Mouse (Mus musculus): ENCODE data around the gene Npm1.

Gene Npm1

DNA sequence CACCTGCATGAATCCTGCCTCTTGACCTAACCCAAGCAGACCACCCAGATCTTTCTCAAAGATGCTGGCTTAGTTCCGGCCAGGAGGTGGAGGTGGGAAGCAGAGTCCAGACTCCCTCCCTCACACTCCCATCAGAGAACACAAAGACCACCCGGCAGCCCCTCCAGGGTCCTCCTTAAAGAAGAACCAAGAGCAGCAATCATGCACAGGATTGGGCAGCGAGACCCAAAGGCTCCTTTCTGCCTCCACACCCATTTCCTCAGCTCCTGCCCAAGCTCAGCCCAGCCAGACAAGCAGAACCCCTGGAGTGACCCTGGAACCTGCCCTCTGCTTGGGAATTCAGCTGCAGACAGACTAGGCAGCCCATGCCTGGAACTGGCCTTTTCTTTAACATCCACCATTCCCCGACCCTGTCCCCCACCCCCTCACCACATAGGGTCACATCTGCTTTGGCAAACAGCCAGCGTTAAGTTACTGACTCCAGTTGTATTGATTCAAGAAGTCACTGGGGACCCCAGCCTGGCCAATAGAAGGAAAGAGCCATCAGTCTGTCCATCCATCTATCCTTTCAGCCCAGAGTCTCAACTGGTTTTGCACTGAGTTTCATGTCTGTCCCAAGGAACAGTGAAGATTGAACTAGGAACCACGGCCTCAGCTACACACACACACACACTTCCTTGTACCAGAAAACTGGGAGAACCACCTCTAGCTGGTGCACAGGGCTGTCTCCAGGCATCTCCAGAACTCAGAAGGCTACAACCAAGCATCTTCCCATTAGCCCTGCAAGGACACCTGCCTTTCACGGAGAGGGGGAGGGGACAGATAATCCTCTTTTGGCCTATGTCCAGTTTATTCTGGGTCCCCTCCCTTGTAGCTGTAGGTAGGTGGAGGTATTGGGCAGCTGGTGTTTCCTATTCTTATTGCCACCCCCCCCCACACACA is 17.5 kb downstream of the Npm1 start:
- DNase-seq (ENCODE audit: low spot score), result no peak

GRCm38 (mm10) chr11:33143906-33144305 is 19.1 kb downstream of the Npm1 start:
- DNase-seq (ENCODE audit: low spot score), result no peak

- DNase-seq (ENCODE audit: low spot score), result no peak
Measured at GRCm38 (mm10) chr11:33142801-33143200, 20.2 kb downstream of the Npm1 start.

- no peak for DNase-seq (ENCODE audit: low spot score)
Measured at GRCm38 (mm10) chr11:33140111-33140460, 22.9 kb downstream of the Npm1 start.

- DNase-seq (ENCODE audit: low spot score), result no peak
Measured at GRCm38 (mm10) chr11:33139458-33140110, 23.4 kb downstream of the Npm1 start.

DNA sequence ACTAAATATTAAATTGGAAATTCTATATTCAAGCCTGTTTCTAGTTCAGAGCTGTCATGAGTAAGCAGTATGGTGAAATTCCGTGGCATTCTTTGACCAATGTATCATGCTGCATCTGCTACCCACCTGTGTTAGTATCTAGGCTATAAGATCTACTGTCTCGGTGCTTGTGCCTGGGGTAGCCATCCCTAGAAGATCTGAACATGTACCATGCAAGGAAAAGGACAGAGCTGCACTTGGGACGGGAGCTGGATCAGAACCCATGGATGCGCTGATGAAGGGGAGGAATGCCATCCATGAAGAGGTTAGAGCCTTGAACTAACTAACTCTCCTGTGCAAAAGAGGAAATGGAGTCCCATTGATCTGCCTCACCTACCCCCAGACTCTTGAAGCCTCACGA is 24.3 kb downstream of the Npm1 start:
- no peak for DNase-seq (ENCODE audit: low spot score)

GRCm38 (mm10) chr11:33134391-33134986 is 28.5 kb downstream of the Npm1 start:
- DNase-seq (ENCODE audit: low spot score), result no peak

- DNase-seq (ENCODE audit: low spot score), result no peak
Measured at GRCm38 (mm10) chr11:33132619-33133338, 30.2 kb downstream of the Npm1 start.

- DNase-seq (ENCODE audit: low spot score), result no peak
Measured at GRCm38 (mm10) chr11:33127058-33127457, 35.9 kb downstream of the Npm1 start.

GRCm38 (mm10) chr11:33122575-33123268 is 40.3 kb downstream of the Npm1 start:
- DNase-seq (ENCODE audit: low spot score), result no peak

- no peak for DNase-seq (ENCODE audit: low spot score)
Measured at GRCm38 (mm10) chr11:33119556-33119955, 43.5 kb downstream of the Npm1 start.

- DNase-seq (ENCODE audit: low spot score), result no peak
Measured at GRCm38 (mm10) chr11:33119116-33119515, 43.9 kb downstream of the Npm1 start.

DNA sequence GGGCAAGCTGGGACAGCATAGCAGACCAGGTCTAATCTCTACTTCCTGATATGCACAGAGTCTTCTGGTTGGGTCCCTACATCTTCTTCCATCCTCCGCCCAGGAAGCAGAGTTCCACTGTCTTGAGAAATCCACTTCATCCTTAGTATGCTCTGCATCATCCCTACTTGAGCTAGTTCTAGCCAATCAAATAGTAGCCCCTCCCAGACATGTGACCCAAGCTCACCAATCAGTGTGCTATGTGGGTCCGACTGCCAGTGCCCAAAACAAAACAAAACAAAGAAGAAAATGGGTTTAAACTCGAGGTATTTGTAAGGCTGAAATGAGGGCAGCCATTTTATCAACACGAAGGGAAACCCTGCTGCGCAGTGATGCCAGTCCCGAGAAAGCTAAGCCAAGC is 44.5 kb downstream of the Npm1 start:
- no peak for DNase-seq (ENCODE audit: low spot score)

DNA sequence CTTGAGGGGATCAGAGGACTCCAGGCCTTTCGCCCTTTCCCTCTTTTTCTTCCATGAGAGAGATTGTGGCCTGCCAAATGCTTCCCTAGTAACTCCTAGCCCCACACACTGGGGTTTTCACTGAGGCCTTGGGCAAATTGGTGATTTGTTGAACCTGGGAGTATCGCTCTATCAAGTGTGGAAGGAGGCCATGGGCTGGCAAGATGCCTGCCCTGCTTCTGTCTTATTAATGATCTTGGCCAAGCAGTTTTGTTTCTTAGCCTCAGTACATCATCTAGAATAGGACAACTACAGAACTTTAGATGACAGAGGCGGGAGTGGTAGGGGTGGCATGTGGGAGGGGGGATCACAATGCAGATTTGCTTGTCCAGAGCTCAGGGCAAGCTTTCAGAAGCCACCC is 47.2 kb downstream of the Npm1 start:
- DNase-seq (ENCODE audit: low spot score), result no peak

- no peak for DNase-seq (ENCODE audit: low spot score)
Measured at GRCm38 (mm10) chr11:33112407-33112806, 50.6 kb downstream of the Npm1 start.

DNA sequence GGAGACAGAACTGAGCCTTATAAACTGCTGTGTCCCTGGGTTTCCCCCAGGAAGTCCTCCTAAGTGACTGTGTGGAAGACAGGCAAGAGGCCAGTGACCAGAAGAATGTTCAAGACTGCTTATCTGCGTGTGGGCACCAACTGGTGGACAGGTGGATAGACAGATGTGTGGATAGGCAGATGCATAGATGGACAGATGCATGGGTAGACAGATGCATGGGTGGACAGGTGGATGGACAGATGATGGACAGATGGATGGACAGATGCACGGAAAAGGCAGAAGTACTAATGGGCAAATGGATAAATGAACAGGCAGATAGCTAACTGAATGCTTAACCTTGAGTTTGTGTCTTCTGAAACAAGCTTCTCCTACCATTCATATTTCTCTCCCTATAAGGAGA is 52.9 kb downstream of the Npm1 start:
- no peak for DNase-seq (ENCODE audit: low spot score)

DNA sequence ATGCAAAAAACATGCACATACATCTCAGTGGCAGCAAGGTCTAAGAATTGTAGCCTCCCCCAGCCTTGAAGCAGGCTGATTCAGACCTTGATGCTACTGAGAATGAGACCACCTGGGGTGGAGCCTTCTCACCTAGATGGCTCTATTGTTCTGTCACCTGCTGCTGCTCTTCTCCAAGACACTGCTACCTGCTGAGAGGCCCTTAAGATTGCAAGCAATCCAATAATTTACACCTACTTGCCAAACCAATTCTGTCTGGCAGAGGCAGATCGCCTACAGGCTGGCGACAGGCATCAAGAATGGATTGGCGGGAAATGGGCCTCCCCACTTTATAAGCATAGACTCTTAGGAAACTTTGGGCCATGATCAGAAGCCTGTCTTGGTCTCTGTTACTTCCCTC is 55.5 kb downstream of the Npm1 start:
- DNase-seq (ENCODE audit: low spot score), result no peak

DNA sequence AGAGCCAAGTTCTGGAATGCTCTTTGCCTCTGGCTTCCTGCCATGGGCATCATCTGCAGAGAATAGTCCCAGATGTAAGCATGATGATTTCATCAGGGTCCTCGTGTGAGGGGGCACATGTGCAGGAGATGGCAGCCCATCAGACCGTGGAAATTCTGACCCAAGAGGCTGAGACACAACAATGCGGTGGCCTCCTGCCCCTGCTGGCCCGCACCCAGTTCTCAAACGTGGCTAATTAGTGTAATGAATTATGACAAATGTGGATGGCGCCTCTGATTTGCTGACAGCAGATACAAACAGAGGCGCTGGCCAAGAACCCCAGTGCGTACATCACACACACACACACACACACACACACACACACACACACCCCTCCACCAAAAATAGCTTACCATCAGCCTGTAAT is 58.1 kb downstream of the Npm1 start:
- DNase-seq (ENCODE audit: low spot score), result no peak

- DNase-seq (ENCODE audit: low spot score), result no peak
Measured at GRCm38 (mm10) chr11:33103291-33103943, 59.6 kb downstream of the Npm1 start.
